Mouse (Mus musculus): Measurements from ENCODE around the gene Dnmt1. TPM values are rescaled to one million over a fixed set of nuclear protein-coding genes. Genes with fewer than 3 reads are reported as not detected.
"Not testable (repeated sequence)": the region's sequence is repeated elsewhere in the genome, so short reads cannot be mapped to it uniquely, and the experiment has no call there.

Dnmt1 gene
- 1 to 10 TPM; 5.5 to 6.0 (median 5.8) TPM for total RNA-seq (2022)

DNA sequence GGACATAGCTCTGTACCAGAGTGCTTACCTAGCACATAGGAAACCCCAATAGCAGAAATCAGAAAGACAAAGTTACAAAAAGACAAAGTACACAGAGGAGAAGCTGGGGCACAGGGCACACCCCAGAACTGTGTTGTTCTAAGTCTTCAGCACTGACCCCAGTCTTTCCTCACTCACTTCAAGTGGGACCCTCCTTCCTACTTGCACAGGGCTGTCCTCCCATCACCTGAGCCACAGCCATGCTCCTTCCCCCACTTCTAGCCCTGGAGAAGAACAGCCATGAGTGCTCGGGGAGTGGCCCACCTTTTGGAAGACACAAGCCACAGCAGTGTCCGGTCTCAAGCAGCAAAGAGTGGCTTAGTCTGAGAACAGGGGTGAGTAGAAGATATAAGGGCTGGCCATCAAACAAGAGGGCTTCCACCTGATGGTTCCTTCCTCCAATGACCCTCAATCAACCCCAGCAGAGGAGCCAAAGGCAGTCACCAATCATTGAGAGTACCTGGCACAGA lies at the start of gene Dnmt1:
Dnmt1 (minus strand) TSS at position 459 of the 509 bp plus-strand sequence.
- DNase-seq (ENCODE audit: low spot score in 2 of 2): no peak

DNA sequence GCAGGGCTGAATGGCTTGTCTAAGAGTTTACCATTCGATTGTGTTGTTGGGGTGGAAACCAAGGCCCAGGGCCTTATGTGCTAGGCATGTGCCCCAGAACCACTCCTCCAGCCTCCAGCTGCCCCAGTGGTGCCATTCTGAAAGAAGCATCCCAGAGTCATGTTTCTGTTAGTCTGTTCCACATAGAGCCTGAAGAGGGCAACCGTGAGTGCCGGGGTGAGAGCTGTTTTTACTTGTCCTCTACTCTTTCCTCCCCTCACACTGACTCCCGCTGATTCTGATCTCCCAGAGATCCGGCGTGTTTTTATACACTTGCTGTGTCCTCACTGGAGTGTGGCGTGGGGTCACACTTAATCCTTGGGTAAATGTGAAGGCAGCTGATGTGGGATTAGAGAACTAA lies 48.3 kb upstream of the Dnmt1 start:
- DNase-seq (ENCODE audit: low spot score in 2 of 2): no peak

DNA sequence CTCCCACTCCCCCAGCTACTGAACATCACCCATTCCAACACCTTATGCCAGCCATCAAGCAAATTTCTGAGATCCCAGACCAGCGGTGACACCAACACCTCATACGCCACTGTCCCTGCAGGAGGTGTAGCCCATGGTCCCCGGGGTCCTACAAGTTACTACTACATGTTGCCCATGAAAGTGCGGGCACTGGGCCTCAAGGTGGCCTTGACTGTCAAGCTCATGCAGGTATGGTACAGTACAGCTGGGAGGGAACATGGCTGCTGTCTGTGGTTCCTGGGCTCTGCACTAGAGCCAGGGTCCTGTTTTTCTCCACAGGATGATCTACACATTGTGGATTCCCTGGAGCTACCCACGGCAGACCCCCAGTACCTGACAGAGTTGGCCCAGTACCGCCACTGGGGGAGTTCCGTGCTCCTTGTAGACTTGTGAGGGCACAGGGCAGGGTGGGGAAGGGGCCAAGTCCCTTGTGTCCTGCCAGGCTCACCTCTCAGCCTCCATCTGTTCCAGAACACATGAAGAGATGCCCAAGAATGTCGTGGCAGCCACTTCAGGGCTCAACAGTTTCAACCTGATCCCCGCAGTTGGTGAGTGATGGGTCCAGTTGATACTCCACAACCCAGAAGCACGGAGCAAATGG lies 47.7 kb upstream of the Dnmt1 start:
- DNase-seq (ENCODE audit: low spot score in 2 of 2): no peak

DNA sequence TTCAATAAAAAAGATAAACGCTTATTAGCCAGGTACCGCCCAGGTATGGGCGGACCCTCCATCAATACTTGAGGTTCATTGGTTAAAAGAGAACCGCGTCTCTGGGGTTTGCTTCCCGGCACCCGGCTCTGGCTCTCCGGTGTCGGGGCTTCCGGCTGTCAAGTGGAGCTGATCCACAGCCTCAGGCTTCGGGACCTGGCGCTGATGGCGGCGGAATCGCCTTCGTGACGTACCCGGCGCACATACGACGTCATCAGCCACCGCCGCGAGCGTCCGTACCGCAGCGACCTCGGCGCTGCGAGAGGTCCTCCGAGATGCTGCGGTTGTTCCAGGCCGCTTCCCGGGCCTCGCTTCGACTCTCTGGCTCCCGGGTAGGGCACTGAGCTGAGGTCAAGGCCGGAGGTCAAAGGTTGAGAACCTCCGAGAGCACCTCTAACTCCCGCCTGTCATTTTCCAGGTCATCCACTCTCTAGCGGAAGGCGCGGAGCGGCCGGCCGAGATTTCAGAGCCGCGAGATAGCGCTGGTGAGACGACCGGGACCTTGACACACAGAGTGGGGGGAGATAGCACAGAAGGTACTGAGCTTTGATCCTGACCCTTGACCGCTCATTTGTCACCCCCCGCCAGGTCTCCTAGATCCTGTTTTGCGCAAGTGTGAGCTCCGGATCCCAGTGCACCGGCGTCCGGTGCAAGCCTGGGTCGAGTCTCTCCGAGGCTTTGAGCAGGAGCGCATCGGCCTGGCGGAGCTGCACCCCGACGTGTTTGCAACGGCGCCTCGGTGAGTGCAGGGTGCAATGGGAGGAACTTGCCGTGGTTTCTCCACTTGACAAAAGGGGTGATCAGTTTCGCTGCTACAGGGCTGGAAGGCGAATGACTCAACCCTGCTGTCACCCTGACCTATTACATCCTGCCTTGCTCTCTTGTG lies 43.2 kb upstream of the Dnmt1 start, which contains the start of gene Mrpl4:
Mrpl4 (plus strand) TSS at position 112 of the 925 bp plus-strand sequence.
- DNase-seq (ENCODE audit: low spot score in 2 of 2): peak; percentile 54 to 69

DNA sequence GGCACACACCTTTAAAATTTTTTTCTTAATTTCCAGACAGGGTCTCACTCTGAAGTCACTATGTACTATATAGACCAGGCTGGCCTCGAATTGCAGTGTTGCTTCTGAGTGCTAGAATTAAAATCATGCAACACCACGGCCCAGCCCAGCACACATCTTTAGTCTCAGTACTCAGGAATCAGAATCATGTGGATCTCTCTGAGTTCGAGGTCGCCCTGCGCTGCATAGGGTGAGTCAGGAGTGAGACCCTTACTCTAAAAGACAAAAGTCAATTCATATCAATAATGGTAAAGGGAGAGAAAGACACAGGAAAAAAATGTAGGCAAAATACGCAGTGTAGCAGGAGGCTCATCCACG lies 42.6 kb upstream of the Dnmt1 start:
- no peak for DNase-seq (ENCODE audit: low spot score in 2 of 2)

DNA sequence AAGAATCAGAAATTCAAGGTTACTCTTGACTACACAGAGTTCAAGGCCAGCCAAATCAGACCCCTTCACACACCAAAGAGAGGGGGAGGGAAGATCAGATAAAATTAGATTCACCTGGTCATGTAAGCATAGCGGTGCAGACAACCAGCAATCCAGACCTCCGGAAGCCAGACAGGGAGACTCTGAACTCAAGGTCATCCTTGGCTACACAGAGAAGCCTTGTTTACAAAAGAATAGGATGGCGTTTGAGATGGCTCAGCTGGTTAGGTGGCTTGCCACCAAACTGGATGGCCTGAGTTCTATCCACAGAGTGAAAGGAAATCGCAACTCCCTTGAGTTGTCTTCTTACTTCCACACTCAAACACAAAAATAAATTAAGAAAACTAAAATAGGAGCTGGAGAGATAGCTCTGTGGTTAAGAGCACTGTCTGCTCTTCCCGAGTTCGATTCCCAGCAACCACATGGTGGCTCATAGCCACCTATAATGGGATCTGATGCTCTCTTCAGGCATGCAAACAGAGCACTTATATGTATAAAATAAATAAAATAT lies 42.0 kb upstream of the Dnmt1 start:
- no peak for DNase-seq (ENCODE audit: low spot score in 2 of 2)

DNA sequence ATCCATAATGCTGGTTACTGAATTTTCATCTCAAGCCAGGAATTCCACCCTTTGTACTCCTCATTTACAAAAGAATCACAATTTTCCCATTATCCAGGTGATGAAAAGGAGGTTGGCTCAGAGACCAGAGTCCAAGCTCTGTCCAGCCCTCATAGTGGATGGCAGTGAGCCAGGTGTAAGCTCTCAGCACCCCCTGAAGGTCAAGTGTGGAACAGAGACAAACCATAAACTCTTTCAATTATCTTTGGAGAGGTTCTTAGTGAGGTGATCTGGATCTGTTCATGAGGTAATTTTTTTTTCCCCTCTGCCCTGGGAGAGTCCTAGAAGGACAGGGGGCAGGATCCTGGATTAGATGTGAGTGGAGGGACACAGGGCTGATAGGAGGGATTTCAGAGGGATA lies 41.1 kb upstream of the Dnmt1 start:
- DNase-seq (ENCODE audit: low spot score in 2 of 2): no peak

DNA sequence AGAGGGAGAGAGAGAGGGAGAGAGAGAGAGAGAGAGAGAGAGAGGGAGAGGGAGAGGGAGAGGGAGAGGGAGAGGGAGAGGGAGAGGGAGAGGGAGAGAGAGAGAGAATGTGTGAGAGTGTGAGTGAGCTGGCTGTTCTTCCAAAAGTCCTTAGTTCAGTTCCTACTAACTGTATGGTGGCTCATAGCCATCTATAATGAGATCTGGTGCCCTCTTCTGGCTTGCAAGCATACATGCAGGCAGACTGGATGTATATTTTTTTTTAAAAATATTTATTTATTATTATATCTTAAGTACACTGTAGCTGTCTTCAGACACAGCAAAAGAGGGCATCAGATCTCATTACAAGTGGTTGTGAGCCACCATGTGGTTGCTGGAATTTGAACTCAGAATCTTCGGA lies 38.6 kb upstream of the Dnmt1 start:
- DNase-seq (ENCODE audit: low spot score in 2 of 2): not testable (repeated sequence)

DNA sequence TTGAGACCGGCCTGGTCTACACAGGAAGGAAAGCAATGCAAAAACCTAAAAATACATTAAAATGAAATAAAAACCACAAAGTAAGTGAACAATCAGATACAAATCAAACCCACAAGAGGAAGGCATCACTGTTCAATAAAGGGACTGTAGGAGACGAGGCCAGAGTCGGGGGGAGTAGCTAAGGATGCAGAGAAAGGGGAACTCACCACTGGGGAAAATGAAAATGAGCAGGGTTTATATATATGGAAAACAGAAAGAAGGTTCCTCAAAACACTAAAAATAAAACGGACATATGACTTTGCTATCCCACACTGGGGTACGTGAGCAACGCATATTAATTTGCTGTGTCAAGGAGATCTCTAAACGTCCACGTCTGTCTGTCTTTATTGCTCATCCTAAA lies 37.4 kb upstream of the Dnmt1 start:
- DNase-seq (ENCODE audit: low spot score in 2 of 2): no peak

DNA sequence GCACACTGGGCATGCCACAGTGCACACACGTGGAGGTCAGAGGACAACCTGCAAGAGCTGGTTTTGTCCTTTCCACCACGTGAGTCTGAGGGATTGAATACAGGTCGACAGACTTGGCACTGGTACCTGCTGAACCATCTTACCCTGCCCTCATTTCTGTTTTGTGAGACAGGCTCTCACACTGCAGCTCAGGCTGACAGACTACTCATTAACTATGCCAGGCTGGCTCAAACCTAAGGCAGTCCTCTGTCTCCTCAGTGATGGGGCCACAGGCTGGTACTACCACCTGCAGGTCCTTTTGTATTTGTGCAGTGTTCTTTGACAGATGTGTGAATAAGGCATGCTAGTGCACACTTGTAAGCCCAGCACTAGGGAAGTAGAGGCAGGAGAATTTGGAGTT lies 35.4 kb upstream of the Dnmt1 start:
- DNase-seq (ENCODE audit: low spot score in 2 of 2): no peak

DNA sequence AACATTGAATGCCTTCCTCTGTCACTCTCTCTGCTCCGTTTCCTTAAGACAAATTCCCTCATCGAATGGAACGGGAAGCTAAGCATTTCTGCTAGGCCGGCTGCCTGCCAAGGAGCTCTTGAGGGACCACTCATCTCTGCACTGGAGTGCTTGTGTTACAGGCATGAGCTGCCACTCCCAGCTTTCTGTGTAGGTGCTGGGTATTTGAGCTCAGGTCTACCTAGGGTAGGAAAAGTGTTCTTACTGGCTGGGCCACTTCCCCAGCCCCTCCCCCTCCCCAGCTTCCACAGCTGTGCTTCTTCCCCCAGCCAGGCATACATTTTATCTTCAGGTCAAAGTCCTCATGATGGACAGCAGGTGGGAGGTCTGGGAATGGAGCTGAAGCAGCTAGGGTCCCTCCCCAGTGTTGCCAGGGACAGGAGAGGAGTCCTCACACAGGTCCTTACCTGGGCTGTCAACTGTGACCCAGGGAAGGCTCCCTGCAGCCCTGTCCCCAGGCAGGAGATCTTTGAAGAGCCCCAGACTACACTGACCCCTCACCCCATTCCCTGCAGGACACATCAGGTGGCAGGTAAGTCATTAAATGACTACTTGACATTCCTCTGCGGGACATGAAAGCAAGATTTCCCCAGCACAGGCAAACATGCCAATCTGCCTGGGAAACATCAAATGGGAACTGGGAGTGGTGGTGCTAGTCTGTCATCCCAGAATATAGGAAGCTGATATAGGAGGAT lies 33.6 kb upstream of the Dnmt1 start:
- no peak for DNase-seq (ENCODE audit: low spot score in 2 of 2)

DNA sequence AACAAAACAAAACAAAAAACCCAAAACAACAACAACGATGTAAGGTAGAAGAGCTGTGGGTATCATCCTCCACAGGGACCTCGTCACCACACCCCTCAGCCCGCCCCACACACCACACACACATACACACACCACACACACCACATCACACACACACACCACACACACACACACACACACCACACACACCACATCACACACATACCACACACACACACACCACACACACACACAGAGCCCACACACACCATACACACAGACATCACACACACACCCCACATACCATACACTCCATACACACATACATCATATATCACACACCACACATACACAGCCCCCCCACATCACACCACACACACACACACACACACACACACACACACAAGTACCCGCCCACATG lies 31.9 kb upstream of the Dnmt1 start:
- no peak for DNase-seq (ENCODE audit: low spot score in 2 of 2)

DNA sequence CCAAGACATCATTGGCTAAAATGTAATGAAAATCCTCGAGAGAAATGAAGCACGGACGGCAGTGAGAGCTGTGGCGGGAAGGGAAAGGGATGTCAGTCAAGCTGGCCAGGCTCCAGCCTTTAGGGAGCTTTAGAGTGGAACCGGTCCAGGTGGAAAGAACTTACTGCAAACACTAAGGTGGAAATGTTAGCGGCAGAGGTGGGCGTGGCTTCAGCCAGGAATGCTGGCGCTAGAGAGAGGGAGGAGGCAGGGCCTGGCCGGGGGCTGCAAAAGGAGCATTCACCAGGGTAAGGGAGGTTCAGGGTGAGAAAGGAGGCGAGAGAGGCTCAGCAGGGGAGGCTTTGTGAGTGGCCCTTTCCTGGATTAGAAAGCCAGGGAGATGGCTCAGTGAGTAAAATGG lies 31.2 kb upstream of the Dnmt1 start:
- no peak for DNase-seq (ENCODE audit: low spot score in 2 of 2)

DNA sequence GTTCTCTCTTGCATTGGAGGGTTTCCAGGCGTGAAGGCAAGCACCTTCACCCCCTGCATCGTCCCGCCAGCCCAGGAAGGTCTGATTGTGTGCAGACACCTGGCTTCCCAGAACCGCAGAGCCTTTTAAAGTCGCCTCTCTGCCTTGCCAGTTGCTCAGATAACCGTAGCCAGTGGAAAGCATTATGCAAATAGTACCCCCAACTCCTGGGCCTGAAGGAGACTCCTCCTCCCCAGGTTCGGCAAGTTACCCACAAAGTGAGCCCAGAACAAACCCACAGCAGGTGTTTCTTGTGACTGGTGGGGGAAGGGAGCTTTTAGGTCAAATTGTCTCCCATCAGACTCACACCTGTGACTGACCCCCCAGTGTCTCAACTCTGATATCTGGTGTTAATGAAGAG lies 28.3 kb upstream of the Dnmt1 start:
- DNase-seq (ENCODE audit: low spot score in 2 of 2): no peak

DNA sequence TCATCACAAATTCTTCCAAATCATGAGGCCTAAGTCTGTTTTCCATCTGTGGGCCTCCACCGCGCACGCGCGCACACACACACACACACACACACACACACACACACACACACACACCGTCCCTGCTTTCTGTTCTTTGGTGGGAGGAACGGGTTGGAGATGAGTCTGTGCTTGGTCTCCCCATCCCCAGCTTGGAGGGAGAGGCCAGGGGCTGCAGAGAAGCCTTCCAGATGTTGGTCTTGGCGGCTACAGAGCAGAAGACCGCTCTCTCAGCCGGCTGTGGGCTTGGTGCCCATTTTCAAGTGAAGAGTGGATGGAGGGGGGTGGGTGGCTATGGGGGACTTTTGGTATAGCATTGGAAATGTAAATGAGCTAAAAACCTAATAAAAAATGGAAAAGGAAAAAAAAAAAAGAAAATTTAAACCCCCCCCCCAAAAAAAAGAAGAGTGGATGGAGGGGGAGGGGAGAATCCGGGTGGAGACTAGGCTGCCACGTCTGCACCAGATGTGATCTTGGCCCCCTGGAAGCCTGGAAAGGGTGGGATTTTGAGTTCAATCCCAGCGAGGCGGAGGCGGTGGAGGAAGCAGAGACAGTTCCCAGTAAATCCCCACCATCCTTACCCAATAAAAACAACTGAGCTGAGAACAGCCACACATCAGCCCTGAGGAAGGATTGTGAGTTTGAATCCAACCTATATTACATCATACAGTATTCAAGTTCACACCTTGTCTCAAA lies 27.4 kb upstream of the Dnmt1 start:
- peak in 1 of 2 experiments; percentile 38 for DNase-seq (ENCODE audit: low spot score in 2 of 2)

DNA sequence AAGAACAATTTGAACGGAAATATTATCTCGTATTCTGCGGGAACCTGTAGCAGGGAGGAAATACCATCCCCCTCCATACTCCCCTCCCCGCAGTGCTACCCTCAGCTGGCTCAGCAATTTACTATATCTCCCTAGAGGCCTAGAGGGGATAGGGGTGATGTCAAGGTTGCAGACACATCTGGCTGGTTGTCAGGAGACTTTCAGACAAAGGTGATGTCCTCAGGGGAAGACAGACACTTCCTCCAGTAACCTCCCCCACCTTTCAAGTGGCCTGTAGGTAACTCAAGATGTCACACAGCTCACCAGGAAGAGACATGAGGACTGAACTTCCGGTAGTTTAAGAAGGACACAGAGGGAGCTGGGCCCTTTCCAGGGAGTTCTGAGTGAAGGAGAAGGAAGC lies 23.5 kb upstream of the Dnmt1 start:
- DNase-seq (ENCODE audit: low spot score in 2 of 2): no peak

DNA sequence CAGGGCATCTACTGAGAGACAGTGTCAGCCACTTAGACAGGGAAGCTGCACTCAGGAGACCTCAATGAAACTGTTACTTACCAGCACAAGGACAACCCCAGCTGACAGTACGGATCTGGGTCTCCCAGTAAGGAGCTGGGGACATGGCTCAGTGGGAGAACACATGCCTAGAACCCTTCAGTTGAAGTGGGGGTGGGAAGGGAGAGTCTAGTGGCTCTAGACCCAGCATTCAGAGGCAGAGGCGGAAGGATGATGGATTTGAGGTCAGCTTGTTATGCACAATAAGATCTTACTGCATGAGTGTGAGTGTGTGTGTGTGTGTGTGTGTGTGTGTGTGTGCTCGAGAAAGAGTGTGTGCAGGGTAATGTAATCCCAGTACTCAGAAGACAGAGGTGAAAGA lies 22.5 kb upstream of the Dnmt1 start:
- DNase-seq (ENCODE audit: low spot score in 2 of 2): no peak

DNA sequence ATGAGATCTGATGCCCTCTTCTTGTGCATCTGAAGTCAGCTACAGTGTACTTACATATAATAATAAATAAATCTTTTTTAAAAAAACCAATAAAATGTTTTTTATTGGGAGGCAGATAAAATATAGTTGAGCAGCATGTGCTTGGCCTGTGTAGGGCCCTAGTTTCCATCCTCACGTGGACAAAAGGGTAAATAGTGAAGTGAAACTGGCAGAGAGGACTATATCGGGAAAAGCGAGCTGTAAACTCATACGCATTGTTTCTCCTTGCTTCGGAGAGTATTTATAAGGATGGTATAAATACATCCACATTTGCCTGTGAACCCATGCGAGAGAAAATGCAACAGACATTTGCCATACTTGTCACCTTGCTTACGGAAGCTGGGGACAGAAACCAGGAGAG lies 20.1 kb upstream of the Dnmt1 start:
- DNase-seq (ENCODE audit: low spot score in 2 of 2): no peak

DNA sequence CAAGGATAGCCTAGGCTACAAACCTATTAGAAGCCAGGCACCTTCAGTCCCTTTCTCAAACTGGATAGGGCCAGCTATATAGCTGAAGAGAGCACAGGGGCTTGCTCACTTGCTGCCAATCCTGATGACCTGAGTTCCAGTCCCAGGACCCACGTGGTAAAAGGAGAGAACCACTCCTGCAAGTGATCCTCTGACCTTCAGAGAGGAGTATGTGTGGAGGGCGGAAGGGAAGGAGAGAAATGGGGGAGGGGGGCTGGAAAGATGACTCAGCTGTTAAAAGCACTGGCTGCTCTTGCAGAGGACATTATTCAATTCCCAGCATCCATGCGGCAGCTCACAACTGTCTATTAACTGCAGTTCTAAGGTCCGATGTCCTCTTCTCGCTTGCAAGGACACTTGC lies 19.5 kb upstream of the Dnmt1 start:
- DNase-seq (ENCODE audit: low spot score in 2 of 2): no peak

DNA sequence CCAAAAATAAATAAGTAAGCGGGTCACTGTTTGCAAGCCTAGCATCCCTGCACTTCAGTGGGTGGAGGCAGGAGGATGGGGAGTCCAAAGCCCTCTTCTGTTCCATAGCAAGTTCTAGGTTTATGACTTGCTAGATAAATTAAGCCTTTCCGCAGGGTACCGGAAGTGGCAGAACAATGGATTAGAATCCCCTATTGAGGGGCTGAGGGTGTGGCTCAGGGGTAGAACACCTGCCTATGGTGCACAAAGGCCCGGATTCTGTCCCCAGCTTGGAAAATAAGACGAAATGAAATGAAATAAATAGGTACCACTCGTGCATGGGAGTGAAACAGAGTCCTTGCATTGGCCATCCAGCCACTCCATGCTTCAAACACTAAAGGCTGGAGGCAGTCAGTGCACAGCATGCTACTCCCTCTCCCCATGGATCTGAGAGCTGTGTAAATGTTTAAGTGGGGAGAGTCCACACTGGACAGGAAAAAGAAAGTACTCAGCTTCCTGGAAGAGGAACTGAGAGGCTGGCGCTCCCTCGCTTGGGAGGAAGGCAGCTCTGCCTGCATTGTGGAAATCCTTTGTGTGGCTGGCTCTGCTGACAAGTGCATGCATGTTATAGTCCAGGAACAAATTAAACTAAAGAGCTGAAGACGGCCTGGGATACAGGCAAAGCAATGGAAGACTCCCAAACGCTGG lies 18.9 kb upstream of the Dnmt1 start:
- DNase-seq (ENCODE audit: low spot score in 2 of 2): no peak

Measured in gastrocnemius, adult 8-10 months (tissue).